Mouse (Mus musculus) testis, adult 2 months (tissue): ENCODE measurements at regions not wholly inside any gene's neighbourhood (a gene's known extent, or its start where the extent isn't known, plus 50 kb on each side); places are given as distances from the start of the nearest gene placed in this dataset.

ENCODE experiments used
- CTCF ChIP-seq: fragments of 200-500 bp; IDR thresholded peaks from 2 replicates; pipeline ENCODE4 v1.5.1; 2012; ENCODE audit warnings: low read depth, mild to moderate bottlenecking, inconsistent platforms, low read length, moderate library complexity; ENCODE audit not compliant: control insufficient read depth, insufficient read depth, insufficient replicate concordance
- POLR2A ChIP-seq: fragments of 200-500 bp; IDR thresholded peaks from 2 replicates; pipeline ENCODE4 v1.6.1; 2012; ENCODE audit warnings: low read depth, mild to moderate bottlenecking, inconsistent platforms, low read length, moderate library complexity; ENCODE audit not compliant: control insufficient read depth

- TF ChIP-seq CTCF (no peak), POLR2A (no peak)
Observed at GRCm38 (mm10) chr1:193466306-193466705, 96.2 kb upstream of the Camk1g start.
